Mouse (Mus musculus) hindbrain, embryonic 16.5 days (tissue): ENCODE data around the gene Msantd1. TPM values are rescaled to one million over a fixed set of nuclear protein-coding genes. Genes with fewer than 3 reads are reported as not detected.
"Not testable (repeated sequence)": the region's sequence is repeated elsewhere in the genome, so short reads cannot be mapped to it uniquely, and the experiment has no call there.

Experiments
- ATAC-seq: fragments of 200-750 bp; cut with Nextera tagmentation; 2 replicates; pipeline ENCODE4 v1.8.0; 2017; ENCODE audit warnings: moderate TSS enrichment, moderate library complexity
- H3K27ac ChIP-seq: fragments of 300-500 bp; sonication (generic); 2 replicates; pipeline ENCODE4 v1.5.1; 2014; ENCODE audit warnings: low read depth, mild to moderate bottlenecking, control low read depth, low read length, moderate library complexity
- H3K27me3 ChIP-seq: fragments of 300-500 bp; sonication (generic); replicated peaks from 2 replicates; pipeline ENCODE4 v1.6.1; 2014; ENCODE audit warnings: low read length; ENCODE audit not compliant: control insufficient read depth, insufficient read depth
- H3K36me3 ChIP-seq: fragments of 300-500 bp; sonication (generic); 2 replicates; pipeline ENCODE4 v1.6.1; 2014; ENCODE audit warnings: mild to moderate bottlenecking, low read length, moderate library complexity, mixed read lengths; ENCODE audit not compliant: control insufficient read depth, insufficient read depth
- H3K4me1 ChIP-seq: fragments of 300-500 bp; sonication (generic); 2 replicates; pipeline ENCODE4 v1.6.1; 2014; ENCODE audit warnings: low read depth, low read length; ENCODE audit not compliant: control insufficient read depth, insufficient read depth
- H3K4me2 ChIP-seq: fragments of 300-500 bp; sonication (generic); 2 replicates; pipeline ENCODE4 v1.6.1; 2014; ENCODE audit warnings: mild to moderate bottlenecking, low read length, control low read depth, moderate library complexity
- H3K4me3 ChIP-seq: fragments of 300-500 bp; sonication (generic); 2 replicates; pipeline ENCODE4 v1.5.1; 2014; ENCODE audit warnings: mild to moderate bottlenecking, low read length, control low read depth, moderate library complexity
- H3K9ac ChIP-seq: fragments of 300-500 bp; sonication (generic); 2 replicates; pipeline ENCODE4 v1.6.1; 2014; ENCODE audit warnings: low read depth, mild to moderate bottlenecking, control low read depth, low read length, moderate library complexity
- H3K9me3 ChIP-seq: fragments of 300-500 bp; sonication (generic); 2 replicates; pipeline ENCODE4 v1.6.1; 2014; ENCODE audit warnings: mild to moderate bottlenecking, low read length, moderate library complexity; ENCODE audit not compliant: control insufficient read depth
- WGBS: fragments of 180-500 bp; shearing (Covaris S2); extraction: QIAGEN DNeasy Blood & Tissue Kit; methylation state at CpG from one replicate; pipeline ENCODE4 v1.1.7; 2014; 5-methylcytosine and 5-hydroxymethylcytosine counted together
- polyA plus RNA-seq: library from polyadenylated mRNA; unstranded; fragments of >200 nt; fragmentation: Nextera tagmentation; extraction: Ambion mirVana; gene quantifications from 2 replicates; pipeline ENCODE4 v1.2.1, GENCODE M21; 2015

Msantd1 gene
- 6.1 and 6.9 TPM in 2 replicates for polyA plus RNA-seq

- WGBS, result 75% methylated on average over 6 of the region's 6 CpGs
- Histone ChIP-seq H3K9ac (no peak within 1 kb of the TSS), H3K27me3 (no peaks in the 10 kb centered on the region), H3K4me2 (no peak within 1 kb of the TSS), H3K36me3 (peaks cover 25% of the 10 kb centered on the region), H3K27ac (no peak within 1 kb of the TSS), H3K4me3 (no peak within 1 kb of the TSS), H3K9me3 (no peaks in the 10 kb centered on the region), H3K4me1 (no peaks in the 10 kb centered on the region)
- ATAC-seq, result no peak
These were observed at the start of gene Msantd1 for GRCm38 (mm10) chr5:34907910-34908725. Msantd1 (plus strand) TSS chr5:34908012.

GRCm38 (mm10) chr5:34865367-34865766 lies 42.4 kb upstream of the Msantd1 start:
- H3K4me3 ChIP-seq, result no peak overlapping the region
- 97% methylated on average over 5 of the region's 5 CpGs for WGBS
- H3K27ac ChIP-seq, result no peak overlapping the region
- H3K27me3 ChIP-seq, result no peaks in the 10 kb centered on the region
- H3K9ac ChIP-seq, result no peak overlapping the region
- H3K9me3 ChIP-seq, result no peaks in the 10 kb centered on the region
- peaks cover 23% of the 10 kb centered on the region for H3K36me3 ChIP-seq
- no peak overlapping the region for H3K4me2 ChIP-seq
- no peaks in the 10 kb centered on the region for H3K4me1 ChIP-seq
- no peak for ATAC-seq

GRCm38 (mm10) chr5:34880307-34880706 lies 27.5 kb upstream of the Msantd1 start:
- 92% methylated on average over 3 of the region's 3 CpGs for WGBS
- H3K27ac ChIP-seq, H3K27me3 ChIP-seq, H3K4me3 ChIP-seq, H3K4me2 ChIP-seq, H3K4me1 ChIP-seq, H3K9me3 ChIP-seq, ATAC-seq, H3K9ac ChIP-seq: not testable (repeated sequence)
- H3K36me3 ChIP-seq, result peaks cover 50% of the 10 kb centered on the region

- H3K27ac ChIP-seq, result no peak overlapping the region
- H3K36me3 ChIP-seq, result peaks cover 48% of the 10 kb centered on the region
- WGBS, result 100% methylated on average over 3 of the region's 3 CpGs
- no peaks in the 10 kb centered on the region for H3K27me3 ChIP-seq
- no peaks in the 10 kb centered on the region for H3K9me3 ChIP-seq
- no peak overlapping the region for H3K4me3 ChIP-seq
- H3K4me2 ChIP-seq, result no peak overlapping the region
- H3K4me1 ChIP-seq, result no peaks in the 10 kb centered on the region
- no peak for ATAC-seq
- H3K9ac ChIP-seq, result no peak overlapping the region
These were observed 26.8 kb upstream of the Msantd1 start for GRCm38 (mm10) chr5:34881023-34881422.

- Histone ChIP-seq H3K9me3 (no peaks in the 10 kb centered on the region), H3K9ac (no peak overlapping the region), H3K36me3 (peaks cover 47% of the 10 kb centered on the region), H3K4me3 (no peak overlapping the region), H3K4me2 (no peak overlapping the region), H3K27ac (no peak overlapping the region), H3K27me3 (no peaks in the 10 kb centered on the region), H3K4me1 (no peaks in the 10 kb centered on the region)
- 74% methylated on average over 3 of the region's 3 CpGs for WGBS
- ATAC-seq, result no peak
These were observed 22.6 kb upstream of the Msantd1 start for GRCm38 (mm10) chr5:34885250-34885649.

- no peaks in the 10 kb centered on the region for H3K9me3 ChIP-seq
- no peak for ATAC-seq
- no peak overlapping the region for H3K4me2 ChIP-seq
- H3K4me1 ChIP-seq, result no peaks in the 10 kb centered on the region
- no peak overlapping the region for H3K4me3 ChIP-seq
- H3K27me3 ChIP-seq, result no peaks in the 10 kb centered on the region
- peaks cover 32% of the 10 kb centered on the region for H3K36me3 ChIP-seq
- WGBS, result 94% methylated on average over 4 of the region's 4 CpGs
- H3K9ac ChIP-seq, result no peak overlapping the region
- no peak overlapping the region for H3K27ac ChIP-seq
These were observed 18.6 kb upstream of the Msantd1 start for GRCm38 (mm10) chr5:34889252-34889651.

- H3K9me3 ChIP-seq, result no peaks in the 10 kb centered on the region
- H3K4me1 ChIP-seq, result no peaks in the 10 kb centered on the region
- no peak overlapping the region for H3K27ac ChIP-seq
- H3K4me3 ChIP-seq, result no peak overlapping the region
- no peak overlapping the region for H3K4me2 ChIP-seq
- H3K9ac ChIP-seq, result no peak overlapping the region
- H3K36me3 ChIP-seq, result peaks cover 14% of the 10 kb centered on the region
- H3K27me3 ChIP-seq, result no peaks in the 10 kb centered on the region
- ATAC-seq, result no peak
- WGBS, result 89% methylated on average over 3 of the region's 3 CpGs
These were observed 10.9 kb upstream of the Msantd1 start for GRCm38 (mm10) chr5:34896697-34897453.

- peak; percentile 75 for ATAC-seq
- WGBS, result 97% methylated on average over 6 of the region's 6 CpGs
- H3K4me3 ChIP-seq, result no peak overlapping the region
- H3K4me1 ChIP-seq, result no peaks in the 10 kb centered on the region
- H3K36me3 ChIP-seq, result peaks cover 19% of the 10 kb centered on the region
- no peaks in the 10 kb centered on the region for H3K9me3 ChIP-seq
- no peak overlapping the region for H3K4me2 ChIP-seq
- H3K27me3 ChIP-seq, result no peaks in the 10 kb centered on the region
- no peak overlapping the region for H3K27ac ChIP-seq
- no peak overlapping the region for H3K9ac ChIP-seq
These were observed 7.9 kb upstream of the Msantd1 start for GRCm38 (mm10) chr5:34899787-34900469.

- Histone ChIP-seq H3K27me3 (no peaks in the 10 kb centered on the region), H3K9ac (no peak overlapping the region), H3K4me1 (no peaks in the 10 kb centered on the region), H3K4me3 (no peak overlapping the region), H3K9me3 (no peaks in the 10 kb centered on the region), H3K36me3 (peaks cover 32% of the 10 kb centered on the region), H3K27ac (no peak overlapping the region), H3K4me2 (no peak overlapping the region)
- no peak for ATAC-seq
These were observed 5.4 kb upstream of the Msantd1 start for GRCm38 (mm10) chr5:34902371-34902770.
